Mouse (Mus musculus): Measurements from ENCODE around the gene Mark4. TPM values are rescaled to one million over a fixed set of nuclear protein-coding genes. Genes with fewer than 3 reads are reported as not detected.

Gene Mark4
- total RNA-seq, 2 experiments from 2014 or later: 118 to 119 TPM

DNA sequence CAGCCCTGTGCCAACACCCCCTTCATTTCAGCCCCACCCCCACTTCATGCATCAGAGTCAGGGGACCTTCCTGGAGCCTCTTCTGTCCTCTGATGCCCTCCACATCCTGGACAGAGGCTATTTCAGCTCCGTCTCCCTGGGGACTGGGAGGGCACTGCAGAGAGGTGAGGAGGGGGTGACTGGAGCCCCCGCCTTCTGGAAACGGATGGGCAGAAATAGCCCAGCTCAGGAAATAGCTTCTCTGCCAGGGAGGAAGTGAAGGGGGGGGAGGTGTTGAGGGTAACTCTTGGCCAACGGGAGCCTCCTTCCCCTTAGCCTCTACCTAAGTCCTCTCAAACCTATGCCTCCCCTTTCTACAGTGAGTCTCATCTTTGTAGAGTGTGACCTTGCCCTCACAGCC, 13.8 kb upstream of the Mark4 start:
- no peak for DNase-seq
- intact Hi-C loops (cut with DNase I): no loop called here

- intact Hi-C loops (cut with DNase I): no loop called here
- DNase-seq: no peak
Observed at GRCm38 (mm10) chr7:19470308-19470707, 11.7 kb upstream of the Mark4 start.

- intact Hi-C loops (cut with DNase I): loop anchor here (5.0 kb wide), 1 partner anchor 88 kb away; no protein-coding TSS in a partner anchor
- no peak for DNase-seq
Observed at GRCm38 (mm10) chr7:19469404-19469803, 10.8 kb upstream of the Mark4 start.

GRCm38 (mm10) chr7:19468279-19468678, 9.7 kb upstream of the Mark4 start:
- no peak for DNase-seq
- intact Hi-C loops (cut with DNase I): loop anchor here (5.0 kb wide), 1 partner anchor 89 kb away; no protein-coding TSS in a partner anchor

- intact Hi-C loops (cut with DNase I): loop anchor here (5.0 kb wide), 1 partner anchor 90 kb away; no protein-coding TSS in a partner anchor
- no peak for DNase-seq
Observed at GRCm38 (mm10) chr7:19467638-19468037, 9.0 kb upstream of the Mark4 start.

DNA sequence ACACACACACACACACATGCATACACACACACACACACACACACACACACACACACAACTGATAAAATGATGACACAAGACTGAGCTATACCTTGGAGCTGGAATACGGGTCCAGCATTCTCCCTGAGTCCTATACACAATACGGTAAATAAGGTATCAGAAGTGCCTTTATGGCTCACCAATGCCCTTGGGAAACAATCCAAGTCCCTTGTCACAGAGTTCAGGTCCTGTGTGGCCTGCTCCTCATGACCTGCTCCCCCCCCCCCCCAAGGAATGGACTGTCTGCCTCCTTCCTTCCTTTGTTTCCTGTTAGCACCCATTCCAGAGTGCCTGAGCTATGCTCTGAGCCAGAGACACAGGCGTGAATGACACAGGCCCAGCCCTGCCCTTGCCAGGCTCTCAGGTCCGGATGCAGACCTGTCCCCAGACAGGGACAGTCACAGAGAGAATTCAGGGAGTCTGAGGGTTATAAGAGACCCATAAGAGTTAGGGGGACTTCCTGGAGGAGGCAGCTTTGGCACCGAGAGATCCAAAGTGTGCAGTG, 8.1 kb upstream of the Mark4 start:
- no peak for DNase-seq
- intact Hi-C loops (cut with DNase I): loop anchor here (5.0 kb wide), 1 partner anchor 91 kb away; no protein-coding TSS in a partner anchor

DNA sequence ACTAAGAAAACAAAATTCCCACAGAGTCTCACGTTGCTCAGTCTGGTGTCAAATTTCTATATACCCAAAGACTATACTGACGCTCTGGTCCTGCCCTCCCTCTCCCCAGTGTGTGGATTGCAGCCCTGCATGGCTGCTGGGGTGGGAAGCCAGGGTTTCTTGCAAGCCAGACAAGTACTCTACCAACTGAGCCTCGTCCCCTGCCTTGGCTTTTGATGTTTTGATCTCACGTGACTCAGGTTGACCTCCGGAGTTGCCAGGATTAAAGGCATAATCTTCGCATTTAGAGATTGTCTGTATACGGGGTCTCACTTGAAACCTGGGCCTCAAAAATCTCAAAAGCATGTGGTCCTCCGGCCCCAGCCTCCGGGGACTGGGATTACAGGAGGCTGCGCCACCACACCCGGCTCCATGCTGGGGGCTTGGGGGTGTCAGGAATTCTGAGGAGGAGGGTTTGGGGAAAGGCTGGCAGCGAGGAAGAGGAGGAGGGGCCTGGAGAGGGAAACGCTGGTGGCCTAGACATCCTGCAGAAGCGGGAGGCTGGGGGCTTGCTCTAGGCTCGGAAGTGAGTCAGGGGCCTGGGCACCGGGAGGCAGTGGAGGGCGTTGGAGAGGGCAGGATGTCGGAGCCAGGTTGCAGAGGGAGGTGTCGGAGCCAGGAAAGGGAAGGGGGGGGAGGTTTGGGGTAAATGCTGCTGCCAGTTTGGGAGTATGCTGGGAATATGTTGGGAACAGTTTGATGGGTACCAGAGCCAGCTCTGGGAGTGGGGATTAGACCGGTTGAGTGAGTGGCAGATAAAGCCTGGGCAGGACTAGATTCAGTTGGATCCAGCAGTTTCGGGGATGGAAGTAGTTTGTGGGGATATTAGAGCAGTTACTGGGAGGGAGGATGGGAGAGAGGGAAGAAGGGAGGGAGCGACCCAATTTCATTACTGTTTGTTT, 6.0 kb upstream of the Mark4 start:
- intact Hi-C loops (cut with DNase I): loop anchor here (5.0 kb wide), 1 partner anchor 93 kb away; no protein-coding TSS in a partner anchor
- no peak for DNase-seq

GRCm38 (mm10) chr7:19462884-19463381, 4.3 kb upstream of the Mark4 start, which contains the start of gene Exoc3l2:
Gene Exoc3l2 (plus strand): TSS chr7:19463331.
- intact Hi-C loops (cut with DNase I): no loop called here
- no peak for DNase-seq

GRCm38 (mm10) chr7:19462443-19462842, 3.8 kb upstream of the Mark4 start:
- no peak for DNase-seq
- intact Hi-C loops (cut with DNase I): no loop called here

- peak; percentile 83 for DNase-seq
- intact Hi-C loops (cut with DNase I): no loop called here
Observed at GRCm38 (mm10) chr7:19461488-19461887, 2.9 kb upstream of the Mark4 start.

GRCm38 (mm10) chr7:19460500-19460899, 1.9 kb upstream of the Mark4 start:
- intact Hi-C loops (cut with DNase I): no loop called here
- DNase-seq: no peak

DNA sequence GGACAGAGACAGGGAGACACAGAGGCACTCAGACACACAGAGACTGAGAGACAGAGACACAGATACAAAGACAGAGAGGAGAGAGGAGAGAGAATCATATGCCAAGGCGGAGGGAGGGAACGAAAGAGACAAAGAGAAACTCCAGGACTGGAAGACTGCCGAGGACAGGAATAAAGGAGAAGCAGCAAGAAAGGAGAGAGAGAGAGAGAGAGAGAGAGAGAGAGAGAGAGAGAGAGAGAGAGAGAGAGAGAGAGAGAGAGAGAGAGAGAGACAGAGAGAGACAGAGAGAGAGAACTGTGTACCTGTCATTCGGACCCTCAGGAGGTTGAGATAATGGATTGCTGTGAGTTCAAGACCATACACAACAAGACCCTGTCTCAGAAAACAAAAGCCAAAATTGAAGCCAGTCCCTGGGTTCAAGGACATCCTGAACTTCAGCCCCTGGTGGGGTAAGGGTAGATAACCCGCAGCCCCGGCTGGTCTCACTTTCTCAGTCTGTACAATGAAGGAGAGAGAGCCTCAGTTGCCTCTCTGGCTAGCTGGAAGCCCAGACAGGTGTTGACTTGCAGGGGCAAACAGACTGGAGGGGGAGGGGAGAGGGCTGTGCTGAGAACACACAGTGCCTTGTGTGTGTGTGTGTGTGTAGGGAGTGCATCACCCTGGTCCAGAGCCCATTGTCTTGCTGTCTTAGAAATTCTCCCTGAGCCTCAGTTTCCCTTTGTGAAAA, 686 bp upstream of the Mark4 start:
- DNase-seq: no peak
- intact Hi-C loops (cut with DNase I): no loop called here

DNA sequence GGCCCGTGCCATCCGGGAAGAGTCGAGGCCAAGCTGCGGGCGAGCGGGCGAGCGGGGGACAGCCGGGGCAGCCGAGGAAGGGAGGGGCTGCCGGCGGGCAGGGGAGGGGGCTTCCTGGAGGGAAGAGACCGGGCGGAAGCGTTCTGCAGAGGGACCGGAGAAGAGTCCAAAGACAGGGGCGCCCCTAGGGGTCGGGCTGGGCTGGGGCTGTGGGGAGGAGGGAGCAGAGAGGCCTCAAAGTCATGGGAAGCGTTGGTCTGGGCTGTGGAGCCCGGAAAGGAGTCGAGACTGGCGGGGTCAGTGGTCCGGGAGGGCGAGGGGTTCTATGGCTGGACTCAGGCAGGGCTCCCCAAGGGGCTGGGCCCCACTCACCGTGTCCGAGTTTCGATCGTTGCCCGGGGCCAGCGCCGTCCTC, 542 bp downstream of the Mark4 start:
- intact Hi-C loops (cut with DNase I): no loop called here
- DNase-seq: peak; percentile 86

- intact Hi-C loops (cut with DNase I): no loop called here
- no peak for DNase-seq
Observed at GRCm38 (mm10) chr7:19457414-19458071, 1.1 kb downstream of the Mark4 start.

GRCm38 (mm10) chr7:19456628-19457027, 2.0 kb downstream of the Mark4 start:
- intact Hi-C loops (cut with DNase I): no loop called here
- no peak for DNase-seq

GRCm38 (mm10) chr7:19455819-19456495, 2.7 kb downstream of the Mark4 start:
- DNase-seq: peak; percentile 47
- intact Hi-C loops (cut with DNase I): no loop called here

GRCm38 (mm10) chr7:19455186-19455585, 3.4 kb downstream of the Mark4 start:
- DNase-seq: no peak
- intact Hi-C loops (cut with DNase I): no loop called here

- intact Hi-C loops (cut with DNase I): no loop called here
- peak; percentile 22 for DNase-seq
Observed at GRCm38 (mm10) chr7:19449165-19449564, 9.5 kb downstream of the Mark4 start.

GRCm38 (mm10) chr7:19447689-19448088, 10.9 kb downstream of the Mark4 start:
- intact Hi-C loops (cut with DNase I): no loop called here
- DNase-seq: peak; percentile 50

GRCm38 (mm10) chr7:19444801-19445200, 13.8 kb downstream of the Mark4 start:
- intact Hi-C loops (cut with DNase I): no loop called here

More at GRCm38 (mm10) chr7:19444801-19445200, 13.8 kb downstream of the Mark4 start:
- no peak for DNase-seq

Data from left cerebral cortex, postnatal 4 days (tissue).